Mouse (Mus musculus) G1E (cell line): ENCODE measurements around the gene Snrpd3. TPM values are rescaled to one million over a fixed set of nuclear protein-coding genes. Genes with fewer than 3 reads are reported as not detected.
"Not testable (repeated sequence)": the region's sequence is repeated elsewhere in the genome, so short reads cannot be mapped to it uniquely, and the experiment has no call there.

ENCODE experiments used
- ATAC-seq: 2 replicates; pipeline ENCODE4 v1.8.0; 2016; ENCODE audit warnings: mild to moderate bottlenecking; ENCODE audit not compliant: insufficient number of reproducible peaks, poor library complexity, low FRiP score, severe bottlenecking; ENCODE audit errors: extremely low read depth
- DNase-seq: peaks from one replicate; pipeline ENCODE4 v3.0.0; 2012; ENCODE audit warnings: low spot score
- H3K27me3 ChIP-seq: 2 replicates; pipeline ENCODE4 v1.6.1; 2012; ENCODE audit warnings: mild to moderate bottlenecking, low read length, inconsistent platforms; ENCODE audit not compliant: insufficient read depth
- H3K36me3 ChIP-seq: replicated peaks from 2 replicates; pipeline ENCODE3; 2012; ENCODE audit warnings: mild to moderate bottlenecking, inconsistent platforms
- H3K4me1 ChIP-seq: 2 replicates; pipeline ENCODE4 v1.6.1; 2012; ENCODE audit warnings: low read depth, low read length, inconsistent platforms, mixed read lengths; ENCODE audit not compliant: insufficient read depth
- H3K4me3 ChIP-seq: 2 replicates; pipeline ENCODE4 v1.5.1; 2012; ENCODE audit warnings: low read depth, mild to moderate bottlenecking, inconsistent platforms, low read length, moderate library complexity, mixed read lengths
- H3K9me3 ChIP-seq: replicated peaks from 2 replicates; pipeline ENCODE4 v1.6.1; 2012; ENCODE audit warnings: inconsistent platforms
- CTCF ChIP-seq: IDR thresholded peaks from 2 replicates; pipeline ENCODE4 v1.5.1; 2012; ENCODE audit warnings: low read depth, low read length, inconsistent platforms, mixed read lengths
- GATA1 ChIP-seq: IDR thresholded peaks from 2 replicates; pipeline ENCODE4 v1.6.1; 2012; ENCODE audit warnings: borderline replicate concordance, low read length, inconsistent platforms, mixed read lengths
- GATA2 ChIP-seq: IDR thresholded peaks from 2 replicates; pipeline ENCODE4 v1.6.1; 2012; ENCODE audit warnings: low read depth, low read length, inconsistent platforms, borderline replicate concordance
- POLR2AphosphoS5 ChIP-seq: IDR thresholded peaks from 2 replicates; pipeline ENCODE4 v1.6.1; 2012; ENCODE audit warnings: low read depth, low read length, inconsistent platforms; ENCODE audit not compliant: insufficient replicate concordance
- TAL1 ChIP-seq: conservative IDR thresholded peaks from 2 replicates; pipeline ENCODE4 v1.6.1; 2012; ENCODE audit warnings: low read depth, low read length, inconsistent platforms, mixed read lengths
- polyA plus RNA-seq: library from polyadenylated mRNA; stranded (reverse); fragments of >175 nt; gene quantifications from 2 replicates; pipeline ENCODE4 v1.2.3, GENCODE M21; 2012
- total RNA-seq, 2 experiments: library from RNA; stranded (forward) in 1 of 2; stranded (reverse) in 1 of 2; fragments of 200-1000 nt in 1 of 2; fragments of >200 nt in 1 of 2; fragmentation: Nextera tagmentation in 1 of 2; gene quantifications; 2 replicates each; pipeline ENCODE4 v1.2.3; 2014 to 2017

Snrpd3 gene
- total and polyA plus RNA-seq, 3 experiments: 29.9 to 116 (median 51.6) TPM

DNA sequence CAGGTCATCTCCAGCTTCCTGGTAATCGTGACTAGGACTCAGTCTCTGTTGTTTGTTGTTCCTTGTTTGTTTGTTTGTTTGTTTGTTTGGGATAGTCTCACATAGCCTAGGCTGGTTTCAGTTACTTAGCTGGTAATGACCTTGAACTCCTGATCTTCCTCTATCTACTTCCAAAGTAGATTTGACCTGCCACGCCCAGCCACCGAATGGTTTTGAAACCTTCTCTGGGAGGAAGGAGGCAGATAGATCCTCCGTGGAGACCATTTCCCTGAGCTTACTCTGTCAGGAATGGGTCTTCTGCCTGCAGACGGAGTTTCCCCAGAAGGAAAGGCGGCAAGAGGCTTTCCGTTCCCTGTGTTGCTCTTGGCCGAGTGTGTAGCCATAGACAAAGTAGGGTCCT lies 45.2 kb downstream of the Snrpd3 start:
- DNase-seq: no peak
- H3K4me1 ChIP-seq: peaks cover 8% of the 10 kb centered on the region
- no peaks in the 10 kb centered on the region for H3K36me3 ChIP-seq
- H3K9me3 ChIP-seq: no peaks in the 10 kb centered on the region
- no peak for ATAC-seq
- peaks cover 46% of the 10 kb centered on the region for H3K27me3 ChIP-seq
- H3K4me3 ChIP-seq: no peak overlapping the region
- no peak for TF ChIP-seq GATA1
- no peak for TF ChIP-seq GATA2
- no peak for TF ChIP-seq POLR2AphosphoS5
- no peak for TF ChIP-seq TAL1
- TF ChIP-seq CTCF: no peak

DNA sequence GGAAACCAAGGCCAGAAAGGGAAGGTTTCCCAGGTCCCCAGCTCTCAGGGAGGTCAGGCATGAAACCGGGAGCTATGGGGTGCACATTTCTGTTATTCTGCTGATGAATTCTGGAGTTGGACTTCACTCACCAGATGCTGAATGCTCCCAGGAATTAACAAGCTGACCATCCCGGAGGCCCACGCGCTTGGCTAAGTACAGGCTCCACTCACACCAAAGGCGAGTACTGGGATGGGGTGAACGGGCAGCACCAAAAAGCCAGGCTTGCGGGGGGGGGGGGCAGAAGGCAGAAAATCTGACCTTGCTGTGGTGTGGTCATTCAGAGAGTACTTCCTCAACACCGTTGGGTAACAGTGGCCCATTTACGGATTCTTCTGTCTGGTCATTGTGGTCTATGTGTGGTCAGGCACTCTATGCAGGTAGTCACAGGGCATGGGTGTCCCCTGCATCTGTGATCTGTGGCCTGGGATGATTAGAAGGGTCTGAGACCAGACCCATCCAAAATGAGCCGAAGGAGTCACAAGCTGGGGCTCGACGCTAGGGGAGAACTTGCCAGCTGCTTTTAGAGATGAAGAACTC lies 47.4 kb downstream of the Snrpd3 start:
- H3K4me1 ChIP-seq: peaks cover 8% of the 10 kb centered on the region
- H3K4me3 ChIP-seq: no peak overlapping the region
- peaks cover 42% of the 10 kb centered on the region for H3K27me3 ChIP-seq
- H3K9me3 ChIP-seq: no peaks in the 10 kb centered on the region
- DNase-seq: no peak
- TF ChIP-seq GATA1 (no peak), POLR2AphosphoS5 (no peak), CTCF (no peak), TAL1 (no peak), GATA2 (no peak)
- H3K36me3 ChIP-seq: no peaks in the 10 kb centered on the region
- no peak for ATAC-seq

GRCm38 (mm10) chr10:75565436-75565835 lies 48.1 kb downstream of the Snrpd3 start:
- TF ChIP-seq GATA2 (no peak), CTCF (no peak), TAL1 (no peak), GATA1 (no peak), POLR2AphosphoS5 (no peak)
- Histone ChIP-seq H3K36me3 (no peaks in the 10 kb centered on the region), H3K9me3 (no peaks in the 10 kb centered on the region), H3K27me3 (peaks cover 36% of the 10 kb centered on the region), H3K4me3 (no peak overlapping the region), H3K4me1 (peaks cover 8% of the 10 kb centered on the region)
- peak; percentile 54 for ATAC-seq
- DNase-seq: no peak

DNA sequence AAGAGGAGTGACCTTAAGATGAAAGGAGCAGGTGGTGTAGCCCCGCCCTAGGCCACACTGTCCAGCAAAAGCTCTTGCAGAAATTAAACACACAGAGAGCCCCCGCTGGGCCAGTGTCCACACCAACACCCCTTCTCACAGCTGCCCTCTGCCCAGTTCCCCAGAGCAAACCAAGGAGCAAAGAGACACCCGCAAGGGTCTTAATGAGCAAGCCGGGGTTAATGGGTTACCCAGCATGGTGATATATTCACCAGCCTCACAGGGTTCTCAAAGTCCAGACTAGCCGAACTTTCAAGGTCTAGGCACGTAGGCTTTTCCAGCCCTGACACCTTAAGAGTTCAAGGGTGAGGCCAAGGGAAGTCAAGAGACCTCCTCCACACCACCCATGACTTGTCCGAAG lies 48.6 kb downstream of the Snrpd3 start:
- no peak for ATAC-seq
- DNase-seq: no peak
- Histone ChIP-seq H3K27me3 (peaks cover 32% of the 10 kb centered on the region), H3K4me3 (no peak overlapping the region), H3K4me1 (peaks cover 8% of the 10 kb centered on the region), H3K36me3 (no peaks in the 10 kb centered on the region), H3K9me3 (no peaks in the 10 kb centered on the region)
- no peak for TF ChIP-seq TAL1
- no peak for TF ChIP-seq CTCF
- no peak for TF ChIP-seq POLR2AphosphoS5
- TF ChIP-seq GATA1: no peak
- TF ChIP-seq GATA2: no peak

GRCm38 (mm10) chr10:75566321-75566720 lies 49.0 kb downstream of the Snrpd3 start:
- H3K9me3 ChIP-seq: no peaks in the 10 kb centered on the region
- TF ChIP-seq POLR2AphosphoS5 (no peak), GATA2 (no peak), TAL1 (no peak), CTCF (no peak), GATA1 (no peak)
- H3K4me1 ChIP-seq: peaks cover 8% of the 10 kb centered on the region
- no peaks in the 10 kb centered on the region for H3K36me3 ChIP-seq
- H3K27me3 ChIP-seq: peaks cover 29% of the 10 kb centered on the region
- DNase-seq: no peak
- H3K4me3 ChIP-seq: no peak overlapping the region
- ATAC-seq: no peak

DNA sequence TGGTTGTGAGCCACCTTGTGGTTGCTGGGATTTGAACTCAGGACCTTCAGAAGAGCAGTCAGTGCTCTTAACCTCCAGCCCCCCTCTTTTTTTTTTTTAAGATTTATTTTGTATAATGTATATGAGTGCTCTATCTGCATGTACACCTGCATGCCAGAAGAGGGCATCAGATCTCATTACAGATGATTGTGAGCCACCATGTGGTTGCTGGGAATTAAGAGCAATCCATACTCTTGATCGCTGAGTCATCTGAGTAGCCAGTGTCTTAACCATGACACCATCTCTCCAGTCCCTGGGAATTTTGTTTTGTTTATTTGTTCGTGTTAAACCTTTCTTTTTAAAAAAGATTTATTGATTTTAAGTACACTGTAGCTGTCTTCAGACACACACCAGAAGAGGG lies 49.4 kb downstream of the Snrpd3 start:
- H3K27me3 ChIP-seq: peaks cover 29% of the 10 kb centered on the region
- H3K9me3 ChIP-seq, DNase-seq, H3K36me3 ChIP-seq, ATAC-seq, H3K4me1 ChIP-seq, H3K4me3 ChIP-seq: not testable (repeated sequence)

DNA sequence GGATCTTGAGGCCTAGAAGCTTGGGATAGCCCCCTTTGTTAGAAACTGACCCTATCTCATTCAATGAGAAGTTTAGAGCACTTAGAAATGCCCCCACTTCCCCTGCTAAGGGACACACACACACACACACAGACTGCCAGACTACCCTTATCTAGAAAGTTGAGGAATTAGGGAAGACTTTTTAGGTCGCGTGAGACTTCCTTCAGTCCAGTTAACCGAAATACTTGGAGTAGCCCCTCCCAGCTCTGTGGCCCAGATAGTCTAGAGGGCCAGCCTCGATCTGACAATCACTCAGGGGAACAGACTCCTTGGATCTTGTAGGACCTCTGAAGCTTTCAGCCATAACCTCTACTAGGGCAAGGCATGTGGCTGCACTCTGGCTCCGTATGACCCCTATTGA lies 50.7 kb downstream of the Snrpd3 start:
- H3K27me3 ChIP-seq: peaks cover 23% of the 10 kb centered on the region
- H3K4me3 ChIP-seq: no peak overlapping the region
- TF ChIP-seq TAL1: no peak
- no peak for TF ChIP-seq CTCF
- no peaks in the 10 kb centered on the region for H3K36me3 ChIP-seq
- DNase-seq (no peak), ATAC-seq (no peak)
- H3K4me1 ChIP-seq: peaks cover 8% of the 10 kb centered on the region
- H3K9me3 ChIP-seq: no peaks in the 10 kb centered on the region
